Mouse (Mus musculus) CD4-positive naive resting alpha-beta T cell, adult 57 days (primary cell): ENCODE results near the gene Prkra. TPM values are rescaled to one million over a fixed set of nuclear protein-coding genes. Genes with fewer than 3 reads are reported as not detected.

Source experiments
- total RNA-seq: library from RNA; stranded (reverse); gene quantifications from one replicate; pipeline ENCODE4 v1.2.4, GENCODE M21; 2023

The Prkra gene
- total RNA-seq = 3.3 TPM

GRCm38 (mm10) chr2:76647883-76648570 lies at the start of gene Prkra, which contains the start of gene Pjvk:
Prkra (minus strand) TSS chr2:76648015.
Pjvk (plus strand) TSS chr2:76648476.

DNA sequence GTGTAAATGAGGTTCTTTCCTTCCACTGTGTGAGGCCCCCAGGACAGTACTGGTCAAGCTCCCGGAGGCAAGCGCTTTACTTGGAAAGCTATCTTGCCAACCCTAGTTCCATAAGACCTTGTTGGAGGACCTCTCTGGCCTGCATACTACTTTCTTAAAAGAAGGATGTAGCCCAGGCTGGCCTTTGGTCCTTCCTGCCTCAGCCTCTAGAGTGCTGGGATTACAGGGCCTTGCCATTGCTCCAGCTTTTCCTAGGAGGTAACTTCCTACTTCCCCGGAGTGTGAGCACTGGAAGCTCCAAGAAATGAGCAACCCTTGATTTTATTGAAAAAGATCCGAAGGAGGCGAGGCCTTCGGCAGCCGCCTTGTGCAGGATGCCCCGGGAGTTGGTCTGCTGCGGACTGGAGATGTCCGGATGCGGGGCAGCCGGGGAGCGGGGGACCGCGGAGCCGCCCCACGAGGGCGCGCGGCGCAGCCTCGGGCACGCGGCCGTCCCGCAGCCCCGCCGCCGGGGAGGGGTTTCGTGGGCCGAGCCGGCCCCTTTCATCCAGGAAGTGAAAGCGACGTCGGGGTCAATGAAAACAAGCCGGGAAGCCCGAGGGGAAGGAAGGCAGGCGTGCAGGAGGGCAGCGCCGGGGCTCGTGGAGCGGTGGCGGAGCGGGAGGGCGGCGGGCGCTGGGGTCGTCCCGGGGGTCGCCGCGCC lies 27.1 kb upstream of the Prkra start, which contains the start of gene Plekha3:
TSS of gene Plekha3 (plus strand) at position 557 of the 703 bp plus-strand sequence.

GRCm38 (mm10) chr2:76672966-76673392 lies 25.2 kb upstream of the Prkra start, which contains the start of gene Fkbp7:
Fkbp7 (minus strand) TSS chr2:76673116.

Other genes starting within 250 kb of the Prkra start
- gene Osbpl6, start 241.5 kb downstream of the Prkra start, total RNA-seq = 0.41 TPM
- gene Pjvk, start 461 bp upstream of the Prkra start, total RNA-seq = not detected
- 3.5 TPM for gene Fkbp7, start 25.1 kb upstream of the Prkra start, total RNA-seq
- gene Plekha3, start 27.3 kb upstream of the Prkra start, total RNA-seq = 32.1 TPM